Mouse (Mus musculus): Measurements from ENCODE around the gene Efnb2. TPM values are rescaled to one million over a fixed set of nuclear protein-coding genes. Genes with fewer than 3 reads are reported as not detected.

Gene Efnb2
- total RNA-seq, 1 experiment from 2014 or later: 0.89 TPM

Other genes with a start within 250 kb of the Efnb2 start
- 215 and 239 TPM in 2 replicates for gene Arglu1, start 29.3 kb upstream of the Efnb2 start, total RNA-seq (2017)